Mouse (Mus musculus): ENCODE results near the gene Scube3. TPM values are rescaled to one million over a fixed set of nuclear protein-coding genes. Genes with fewer than 3 reads are reported as not detected.

Scube3 gene
- not detected for total RNA-seq (2023)

GRCm38 (mm10) chr17:28141771-28142699 lies at the start of gene Scube3:
TSS of gene Scube3 (plus strand) at chr17:28142141.

GRCm38 (mm10) chr17:28176775-28177539 lies 35.0 kb downstream of the Scube3 start, which contains the start of gene Zfp523:
TSS of gene Zfp523 (plus strand) at chr17:28177129.

DNA sequence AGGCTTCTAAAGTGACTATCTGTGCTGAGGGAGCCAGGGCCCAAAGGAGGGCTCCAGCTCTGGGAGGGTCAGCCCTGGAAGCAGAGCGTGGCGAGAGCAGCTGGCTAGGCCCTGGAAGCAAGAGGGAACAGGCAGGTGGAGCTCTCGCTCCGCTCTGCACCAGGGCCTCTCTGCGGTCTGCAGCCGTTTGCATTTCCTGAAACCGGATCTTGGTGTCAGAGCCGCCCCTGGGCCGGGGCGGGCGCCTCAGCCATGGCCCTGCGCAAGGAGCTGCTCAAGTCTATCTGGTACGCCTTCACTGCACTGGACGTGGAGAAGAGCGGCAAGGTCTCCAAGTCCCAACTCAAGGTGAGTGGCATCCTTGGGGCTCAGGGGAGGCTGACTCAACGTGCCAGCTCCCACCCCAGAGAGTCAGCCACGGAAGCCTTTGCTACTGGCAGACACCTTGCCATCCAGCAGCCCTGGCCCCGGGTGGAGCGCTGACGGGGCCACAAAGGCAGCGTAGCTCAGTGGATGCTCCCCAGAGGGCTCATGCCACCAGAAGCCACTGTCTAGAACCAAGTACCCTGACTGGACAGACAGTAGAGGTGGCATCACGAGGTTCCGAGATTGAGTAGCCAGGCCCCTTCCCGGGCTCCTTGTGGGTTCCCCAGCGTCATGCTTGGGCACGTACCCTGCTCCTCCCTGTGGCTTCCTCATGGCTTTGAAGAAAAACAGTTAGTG lies 65.8 kb downstream of the Scube3 start, which contains the start of gene Def6:
Gene Def6, plus strand, starts transcription at position 188 of the 723 bp plus-strand sequence.

Other genes with a start within 250 kb of the Scube3 start
- 10 to 100 TPM; 45.5 to 49.2 TPM for gene Anks1, start 232.8 kb upstream of the Scube3 start, total RNA-seq (2023)
- gene Taf11, start 232.3 kb upstream of the Scube3 start, total RNA-seq (2023): 10 to 100 TPM; 37.2 to 51.1 TPM
- gene Tcp11, start 61.5 kb upstream of the Scube3 start, total RNA-seq (2023): 1 to 10 TPM; 2.6 to 5.5 TPM
- gene Zfp523, start 35.0 kb downstream of the Scube3 start, total RNA-seq (2023): 10 to 100 TPM; 15.7 to 22.0 TPM
- gene Def6, start 65.6 kb downstream of the Scube3 start, total RNA-seq (2023): 100 to 1,000 TPM in 1 of 2 experiments, 10 to 100 TPM in 1; 85.3 to 109 TPM
- 10 to 100 TPM; 28.5 to 30.0 TPM for gene Ppard, start 90.6 kb downstream of the Scube3 start, total RNA-seq (2023)
- gene Fance, start 171.4 kb downstream of the Scube3 start, total RNA-seq (2023): 10 to 100 TPM; 32.4 to 44.6 TPM
- 1,000 to 10,000 TPM; 1,465 to 1,565 TPM for gene Rpl10a, start 186.3 kb downstream of the Scube3 start, total RNA-seq (2023)
- 1 to 10 TPM in 1 of 2 experiments, not detected in 1; 1.3 TPM for gene Tead3, start 208.7 kb downstream of the Scube3 start, total RNA-seq (2023)
- gene Tulp1, start 223.1 kb downstream of the Scube3 start, total RNA-seq (2023): not detected